Mouse (Mus musculus) heart, embryonic 11.5 days (tissue): Measurements from ENCODE around the gene Rab3ip. TPM values are rescaled to one million over a fixed set of nuclear protein-coding genes. Genes with fewer than 3 reads are reported as not detected.

Source experiments
- ATAC-seq: fragments of 200-750 bp; cut with Nextera tagmentation; replicated peaks from 2 replicates; pipeline ENCODE4 v1.8.0; 2017; ENCODE audit warnings: moderate library complexity; ENCODE audit not compliant: insufficient number of reproducible peaks, low FRiP score, low TSS enrichment
- H3K27ac ChIP-seq: fragments of 300-500 bp; sonication (generic); 2 replicates; pipeline ENCODE4 v1.5.1; 2014; ENCODE audit warnings: mild to moderate bottlenecking, low read depth, low read length
- H3K27me3 ChIP-seq: fragments of 300-500 bp; sonication (generic); 2 replicates; pipeline ENCODE4 v1.6.1; 2014; ENCODE audit warnings: mild to moderate bottlenecking, low read length, mixed read lengths; ENCODE audit not compliant: control insufficient read depth, insufficient read depth
- H3K36me3 ChIP-seq: fragments of 300-500 bp; sonication (generic); 2 replicates; pipeline ENCODE4 v1.6.1; 2014; ENCODE audit warnings: mild to moderate bottlenecking, low read length, moderate library complexity, mixed read lengths; ENCODE audit not compliant: control insufficient read depth, insufficient read depth
- H3K4me1 ChIP-seq: fragments of 300-500 bp; sonication (generic); 2 replicates; pipeline ENCODE4 v1.6.1; 2014; ENCODE audit warnings: low read length; ENCODE audit not compliant: control insufficient read depth, insufficient read depth
- H3K4me2 ChIP-seq: fragments of 300-500 bp; sonication (generic); 2 replicates; pipeline ENCODE4 v1.6.1; 2014; ENCODE audit warnings: mild to moderate bottlenecking, moderate library complexity
- H3K4me3 ChIP-seq: fragments of 300-500 bp; sonication (generic); 2 replicates; pipeline ENCODE4 v1.5.1; 2014; ENCODE audit warnings: low read depth, low read length
- H3K9ac ChIP-seq: fragments of 300-500 bp; sonication (generic); 2 replicates; pipeline ENCODE4 v1.6.1; 2014; ENCODE audit warnings: mild to moderate bottlenecking, low read depth, low read length, moderate library complexity
- H3K9me3 ChIP-seq: fragments of 300-500 bp; sonication (generic); replicated peaks from 2 replicates; pipeline ENCODE4 v1.6.1; 2016; ENCODE audit warnings: low read length; ENCODE audit not compliant: control insufficient read depth
- WGBS: fragments of 180-500 bp; shearing (Covaris S2); extraction: QIAGEN DNeasy Blood & Tissue Kit; methylation state at CpG from one replicate; pipeline ENCODE4 v1.1.7; 2014; ENCODE audit not compliant: insufficient replicate concordance; 5-methylcytosine and 5-hydroxymethylcytosine counted together
- polyA plus RNA-seq: library from polyadenylated mRNA; unstranded; fragments of >200 nt; fragmentation: Nextera tagmentation; extraction: Ambion mirVana; gene quantifications from 2 replicates; pipeline ENCODE4 v1.2.1, GENCODE M21; 2014

The Rab3ip gene
- polyA plus RNA-seq, 1 experiment from 2014 or later, result 56.9 TPM

GRCm38 (mm10) chr10:116884552-116884951 lies 66.0 kb downstream of the Rab3ip start:
- Histone ChIP-seq H3K36me3 (no peaks in the 10 kb centered on the region), H3K9me3 (no peaks in the 10 kb centered on the region), H3K4me1 (no peaks in the 10 kb centered on the region), H3K4me2 (no peak overlapping the region), H3K9ac (no peak overlapping the region), H3K4me3 (no peak overlapping the region), H3K27me3 (no peaks in the 10 kb centered on the region), H3K27ac (no peak overlapping the region)
- no peak for ATAC-seq
- 75% methylated on average over 3 of the region's 3 CpGs for WGBS

GRCm38 (mm10) chr10:116883531-116883930 lies 67.0 kb downstream of the Rab3ip start:
- 66% methylated on average over 5 of the region's 5 CpGs for WGBS

DNA sequence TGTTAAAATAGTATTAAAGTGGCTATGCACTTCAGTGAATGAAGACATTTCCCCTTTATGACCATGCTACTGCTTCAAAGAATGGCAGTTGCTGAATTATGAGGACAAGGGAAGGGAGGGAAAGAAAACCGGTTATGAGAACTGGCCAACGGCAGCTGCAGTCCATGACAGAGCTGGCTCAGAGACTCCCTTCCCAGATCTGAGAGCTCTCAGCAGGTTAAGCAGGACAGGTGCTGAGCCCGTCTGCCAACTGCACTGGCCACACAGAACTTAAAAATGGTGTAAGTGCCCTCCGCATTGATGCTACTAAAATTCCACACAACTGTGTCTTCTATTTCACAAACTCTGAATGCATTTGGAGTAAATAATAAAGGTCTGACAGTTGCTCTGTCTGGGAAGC lies 73.1 kb downstream of the Rab3ip start:
- H3K27me3 ChIP-seq, result no peaks in the 10 kb centered on the region
- WGBS, result 78% methylated on average over 4 of the region's 4 CpGs
- no peak overlapping the region for H3K27ac ChIP-seq
- no peak for ATAC-seq
- H3K36me3 ChIP-seq, result no peaks in the 10 kb centered on the region
- H3K9ac ChIP-seq, result no peak overlapping the region
- H3K4me2 ChIP-seq, result no peak overlapping the region
- H3K9me3 ChIP-seq, result no peaks in the 10 kb centered on the region
- no peak overlapping the region for H3K4me3 ChIP-seq
- no peaks in the 10 kb centered on the region for H3K4me1 ChIP-seq

More at GRCm38 (mm10) chr10:116883531-116883930, 67.0 kb downstream of the Rab3ip start:
- Histone ChIP-seq H3K27ac (no peak overlapping the region), H3K4me3 (no peak overlapping the region), H3K4me2 (no peak overlapping the region), H3K36me3 (no peaks in the 10 kb centered on the region), H3K9ac (no peak overlapping the region), H3K27me3 (no peaks in the 10 kb centered on the region), H3K4me1 (no peaks in the 10 kb centered on the region), H3K9me3 (no peaks in the 10 kb centered on the region)
- ATAC-seq, result no peak

- no peak overlapping the region for H3K27ac ChIP-seq
- H3K4me1 ChIP-seq, result no peaks in the 10 kb centered on the region
- H3K9me3 ChIP-seq, result no peaks in the 10 kb centered on the region
- WGBS, result 76% methylated on average over 9 of the region's 9 CpGs
- H3K9ac ChIP-seq, result no peak overlapping the region
- H3K4me3 ChIP-seq, result no peak overlapping the region
- no peak for ATAC-seq
- H3K27me3 ChIP-seq, result no peaks in the 10 kb centered on the region
- H3K36me3 ChIP-seq, result no peaks in the 10 kb centered on the region
- no peak overlapping the region for H3K4me2 ChIP-seq
Measured at GRCm38 (mm10) chr10:116874490-116874889, 76.1 kb downstream of the Rab3ip start.

GRCm38 (mm10) chr10:116872016-116872410 lies 78.6 kb downstream of the Rab3ip start:
- WGBS, result 73% methylated on average over 14 of the region's 14 CpGs
- Histone ChIP-seq H3K9ac (no peak overlapping the region), H3K4me2 (no peak overlapping the region), H3K9me3 (no peaks in the 10 kb centered on the region), H3K4me1 (no peaks in the 10 kb centered on the region), H3K27me3 (no peaks in the 10 kb centered on the region), H3K27ac (no peak overlapping the region), H3K4me3 (no peak overlapping the region), H3K36me3 (no peaks in the 10 kb centered on the region)
- ATAC-seq, result no peak

DNA sequence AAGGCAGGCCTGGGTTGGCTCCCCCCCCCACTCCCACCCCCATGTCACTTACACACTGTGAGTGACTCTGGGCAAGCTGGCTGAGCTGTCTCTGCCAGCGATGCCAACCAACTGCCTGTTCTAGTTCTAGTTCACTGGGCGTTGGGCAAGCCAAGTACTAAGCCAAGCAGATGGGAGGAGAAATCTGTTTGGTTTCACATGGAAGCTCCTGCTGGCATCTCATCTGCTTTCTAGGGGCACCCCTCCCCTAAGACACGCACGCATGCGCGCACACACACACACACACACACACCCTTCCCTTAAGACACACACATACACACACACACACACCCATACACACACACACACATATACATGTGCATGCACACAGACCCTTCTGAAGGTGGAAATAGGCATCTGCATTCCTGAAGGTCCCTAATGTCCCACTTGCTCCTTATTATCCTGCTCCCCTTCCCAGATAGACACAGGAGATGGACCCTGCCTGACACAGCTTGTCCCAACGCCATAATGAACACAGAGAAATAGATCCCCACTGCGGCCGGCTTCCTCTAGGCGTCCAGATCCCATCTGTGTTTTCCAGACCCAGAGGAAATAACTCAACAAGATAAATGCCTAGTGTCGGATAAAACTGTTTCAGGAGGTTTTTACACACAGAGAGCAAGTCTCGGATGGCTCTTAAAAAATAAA lies 79.1 kb downstream of the Rab3ip start:
- H3K9ac ChIP-seq, result no peak overlapping the region
- no peak overlapping the region for H3K4me2 ChIP-seq
- 71% methylated on average over 12 of the region's 12 CpGs for WGBS
- no peak overlapping the region for H3K27ac ChIP-seq
- no peaks in the 10 kb centered on the region for H3K27me3 ChIP-seq
- H3K9me3 ChIP-seq, result no peaks in the 10 kb centered on the region
- no peaks in the 10 kb centered on the region for H3K36me3 ChIP-seq
- ATAC-seq, result no peak
- H3K4me3 ChIP-seq, result no peak overlapping the region
- no peaks in the 10 kb centered on the region for H3K4me1 ChIP-seq

GRCm38 (mm10) chr10:116870819-116871218 lies 79.8 kb downstream of the Rab3ip start:
- Histone ChIP-seq H3K9ac (no peak overlapping the region), H3K4me3 (no peak overlapping the region), H3K27ac (no peak overlapping the region), H3K4me1 (no peaks in the 10 kb centered on the region), H3K9me3 (no peaks in the 10 kb centered on the region), H3K27me3 (no peaks in the 10 kb centered on the region), H3K4me2 (no peak overlapping the region), H3K36me3 (no peaks in the 10 kb centered on the region)
- 79% methylated on average over 6 of the region's 6 CpGs for WGBS
- no peak for ATAC-seq

Other genes starting within 250 kb of the Rab3ip start
- 0.23 and 0.55 TPM in 2 replicates for gene Myrfl, start 53.9 kb downstream of the Rab3ip start, polyA plus RNA-seq
- not detected in 2 replicates for gene Gm10271, start 21.8 kb upstream of the Rab3ip start, polyA plus RNA-seq
- 0.14 and 0.18 TPM in 2 replicates for gene Best3, start 35.5 kb upstream of the Rab3ip start, polyA plus RNA-seq
- gene Lrrc10, start 94.6 kb upstream of the Rab3ip start, polyA plus RNA-seq, result 49.7 and 54.6 TPM in 2 replicates
- 211 and 221 TPM in 2 replicates for gene Cct2, start 113.0 kb upstream of the Rab3ip start, polyA plus RNA-seq
- gene Frs2, start 197.8 kb upstream of the Rab3ip start, polyA plus RNA-seq, result 27.1 and 30.4 TPM in 2 replicates